Mouse (Mus musculus): ENCODE measurements at regions not wholly inside any gene's neighbourhood (a gene's known extent, or its start where the extent isn't known, plus 50 kb on each side); places are given as distances from the start of the nearest gene placed in this dataset.

DNA sequence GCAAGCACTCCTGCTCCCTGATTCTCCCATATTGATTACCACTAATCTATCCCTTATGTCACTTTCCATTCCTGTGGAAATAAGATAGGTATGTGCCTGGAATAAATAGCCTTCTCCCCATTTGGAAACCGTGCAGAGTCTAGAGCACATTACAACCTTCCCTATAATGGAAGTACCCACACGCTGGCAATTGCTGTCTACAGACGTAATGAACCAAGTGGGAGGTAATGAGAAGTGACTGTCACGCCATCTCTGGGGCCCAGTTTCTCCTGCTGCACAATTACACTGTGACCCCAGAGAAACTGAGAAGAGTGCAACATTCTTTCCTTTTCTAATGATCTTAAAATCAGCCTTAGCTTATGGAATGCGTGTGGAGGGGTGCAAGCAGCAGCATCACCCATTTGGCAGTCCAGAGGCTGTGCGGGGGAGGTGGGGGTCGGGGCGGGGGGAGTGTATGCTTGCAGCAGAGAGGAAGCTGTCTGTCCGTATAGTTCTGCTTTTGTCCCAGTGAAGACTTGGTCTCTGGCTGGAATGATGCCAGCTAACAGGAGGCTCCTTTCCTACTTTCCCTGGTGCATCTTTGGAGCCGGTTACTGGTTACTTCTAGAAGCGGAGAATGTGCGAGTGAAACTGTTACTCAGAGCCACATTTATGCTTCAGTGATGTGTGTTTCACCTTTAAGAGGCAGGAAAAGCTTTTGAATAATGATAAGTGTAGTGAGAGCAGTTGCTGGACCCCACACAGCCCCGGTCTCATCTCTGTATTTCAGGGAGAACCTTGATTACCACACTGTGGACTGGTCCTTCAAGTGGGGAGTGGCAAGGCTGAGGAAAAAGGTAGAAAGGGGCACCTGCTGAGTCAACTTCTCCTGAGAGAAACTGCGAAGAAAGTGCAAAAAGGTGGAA lies 209.3 kb upstream of the Tet2 start:
- no peaks in the 10 kb centered on the region for H3K36me3 ChIP-seq (ENCODE audit: control insufficient read depth, insufficient read depth, low read length)
- TF ChIP-seq POLR2A (IDR thresholded peaks at IDR 0.05; ENCODE audit: low read depth, low read length) (no peak), CTCF (IDR thresholded peaks at IDR 0.05; ENCODE audit: extremely low read depth, insufficient read depth, insufficient read length, insufficient replicate concordance) (no peak)
- H3K27ac ChIP-seq (ENCODE audit: insufficient read depth, low read length): no peak overlapping the region
- H3K4me1 ChIP-seq (ENCODE audit: control insufficient read depth, insufficient read depth, insufficient read length): peaks cover 17% of the 10 kb centered on the region; the same call in 1 of the 2 replicates
- no peak for DNase-seq (ENCODE audit: low read depth in 1 of 2, low spot score in 2 of 2)
- no peak overlapping the region for H3K4me3 ChIP-seq (ENCODE audit: extremely low read depth, insufficient read depth, insufficient read length)
- H3K27me3 ChIP-seq (ENCODE audit: control insufficient read depth, insufficient read depth, low read length): no peaks in the 10 kb centered on the region
- WGBS: 18% methylated on average over 14 of the region's 14 CpGs

DNA sequence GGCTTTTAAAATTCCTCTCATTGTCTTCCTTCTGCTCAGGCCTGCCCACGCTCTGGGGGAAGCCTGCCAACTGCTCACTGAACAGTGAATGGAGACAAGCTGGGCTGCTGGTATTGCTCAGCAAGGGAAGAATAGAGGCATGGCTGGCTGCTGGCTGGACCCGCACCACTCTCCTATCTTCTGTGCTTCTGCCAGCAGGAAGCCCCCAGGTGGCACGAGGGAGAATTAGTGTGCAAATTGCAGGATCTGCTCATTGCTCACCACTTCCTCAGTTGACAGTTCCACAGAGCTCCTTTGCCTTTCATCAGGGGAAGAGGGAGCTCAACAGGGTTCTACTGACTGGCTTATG lies 209.9 kb upstream of the Tet2 start:
- no peaks in the 10 kb centered on the region for H3K27me3 ChIP-seq (ENCODE audit: control insufficient read depth, insufficient read depth, low read length)
- DNase-seq (ENCODE audit: low read depth in 1 of 2, low spot score in 2 of 2): no peak
- TF ChIP-seq POLR2A (IDR thresholded peaks at IDR 0.05; ENCODE audit: low read depth, low read length) (no peak), CTCF (IDR thresholded peaks at IDR 0.05; ENCODE audit: extremely low read depth, insufficient read depth, insufficient read length, insufficient replicate concordance) (no peak)
- H3K36me3 ChIP-seq (ENCODE audit: control insufficient read depth, insufficient read depth, low read length): no peaks in the 10 kb centered on the region
- H3K4me1 ChIP-seq (ENCODE audit: control insufficient read depth, insufficient read depth, insufficient read length): peaks cover 14% of the 10 kb centered on the region; the same call in 1 of the 2 replicates
- WGBS: 8% methylated on average over 3 of the region's 3 CpGs
- H3K4me3 ChIP-seq (ENCODE audit: extremely low read depth, insufficient read depth, insufficient read length): no peak overlapping the region
- no peak overlapping the region for H3K27ac ChIP-seq (ENCODE audit: insufficient read depth, low read length)

DNA sequence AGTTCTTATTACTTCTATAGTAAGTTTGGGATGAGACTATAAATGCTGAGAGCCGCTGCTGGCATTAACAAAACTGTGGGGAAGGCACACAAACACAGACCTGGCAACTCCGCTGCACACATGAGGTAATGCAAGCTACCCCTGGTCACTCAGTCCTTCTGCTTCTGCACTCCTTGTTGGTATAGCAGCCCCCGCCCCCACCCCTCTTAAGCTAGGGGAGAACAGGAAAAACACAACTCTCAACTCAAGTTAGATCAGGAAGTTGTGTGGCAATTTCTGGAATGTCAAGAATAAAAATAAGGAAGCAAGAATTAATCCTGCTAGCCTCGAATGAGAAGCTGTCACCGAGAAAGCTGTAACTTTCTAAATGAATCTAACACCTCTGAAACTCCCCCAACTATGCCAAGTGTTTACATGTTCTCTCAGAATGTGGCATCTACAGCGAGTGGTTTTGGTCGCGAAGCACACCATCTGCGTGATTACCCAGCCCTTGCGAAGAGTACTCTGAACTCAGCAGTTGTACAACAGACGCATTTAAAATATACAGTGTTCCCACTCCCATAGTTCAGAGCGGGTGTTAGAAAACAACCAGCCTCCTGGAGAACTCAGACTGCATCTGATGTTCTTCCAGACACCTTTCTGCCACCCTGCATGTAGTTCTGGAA lies 212.9 kb upstream of the Tet2 start:
- TF ChIP-seq POLR2A (IDR thresholded peaks at IDR 0.05; ENCODE audit: low read depth, low read length) (no peak), CTCF (IDR thresholded peaks at IDR 0.05; ENCODE audit: extremely low read depth, insufficient read depth, insufficient read length, insufficient replicate concordance) (no peak)
- Histone ChIP-seq H3K4me3 (ENCODE audit: extremely low read depth, insufficient read depth, insufficient read length) (no peak overlapping the region), H3K4me1 (ENCODE audit: control insufficient read depth, insufficient read depth, insufficient read length) (peaks cover 13% of the 10 kb centered on the region; the same call in 1 of the 2 replicates), H3K27ac (ENCODE audit: insufficient read depth, low read length) (no peak overlapping the region), H3K27me3 (ENCODE audit: control insufficient read depth, insufficient read depth, low read length) (no peaks in the 10 kb centered on the region), H3K36me3 (ENCODE audit: control insufficient read depth, insufficient read depth, low read length) (no peaks in the 10 kb centered on the region)
- WGBS: 26% methylated on average over 12 of the region's 12 CpGs
- no peak for DNase-seq (ENCODE audit: low read depth in 1 of 2, low spot score in 2 of 2)

DNA sequence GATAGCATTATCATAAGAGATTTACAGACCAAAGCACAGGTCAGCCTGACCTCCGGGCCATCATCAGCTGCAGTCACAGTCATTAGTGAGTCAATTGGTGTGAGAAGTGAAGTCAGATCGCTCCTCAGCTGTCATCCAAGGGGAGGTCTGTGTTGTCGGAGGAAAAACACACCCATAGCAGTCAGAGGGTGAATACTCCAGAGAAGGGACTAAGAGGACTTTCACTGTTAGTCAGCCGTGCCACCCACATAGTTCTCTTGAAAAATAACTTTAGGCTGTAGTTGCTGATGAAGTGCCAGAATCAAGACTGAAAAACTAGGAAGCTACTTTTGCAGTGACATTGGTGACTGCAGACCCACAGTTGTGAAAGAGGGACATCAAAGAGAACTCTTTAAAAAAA lies 213.5 kb upstream of the Tet2 start:
- 25% methylated on average over 4 of the region's 4 CpGs for WGBS
- no peak for TF ChIP-seq POLR2A (IDR thresholded peaks at IDR 0.05; ENCODE audit: low read depth, low read length)
- TF ChIP-seq CTCF (IDR thresholded peaks at IDR 0.05; ENCODE audit: extremely low read depth, insufficient read depth, insufficient read length, insufficient replicate concordance): no peak
- DNase-seq (ENCODE audit: low read depth in 1 of 2, low spot score in 2 of 2): no peak
- no peaks in the 10 kb centered on the region for H3K27me3 ChIP-seq (ENCODE audit: control insufficient read depth, insufficient read depth, low read length)
- no peaks in the 10 kb centered on the region for H3K36me3 ChIP-seq (ENCODE audit: control insufficient read depth, insufficient read depth, low read length)
- no peak overlapping the region for H3K27ac ChIP-seq (ENCODE audit: insufficient read depth, low read length)
- no peak overlapping the region for H3K4me3 ChIP-seq (ENCODE audit: extremely low read depth, insufficient read depth, insufficient read length)
- H3K4me1 ChIP-seq (ENCODE audit: control insufficient read depth, insufficient read depth, insufficient read length): peaks cover 13% of the 10 kb centered on the region; the same call in 1 of the 2 replicates

DNA sequence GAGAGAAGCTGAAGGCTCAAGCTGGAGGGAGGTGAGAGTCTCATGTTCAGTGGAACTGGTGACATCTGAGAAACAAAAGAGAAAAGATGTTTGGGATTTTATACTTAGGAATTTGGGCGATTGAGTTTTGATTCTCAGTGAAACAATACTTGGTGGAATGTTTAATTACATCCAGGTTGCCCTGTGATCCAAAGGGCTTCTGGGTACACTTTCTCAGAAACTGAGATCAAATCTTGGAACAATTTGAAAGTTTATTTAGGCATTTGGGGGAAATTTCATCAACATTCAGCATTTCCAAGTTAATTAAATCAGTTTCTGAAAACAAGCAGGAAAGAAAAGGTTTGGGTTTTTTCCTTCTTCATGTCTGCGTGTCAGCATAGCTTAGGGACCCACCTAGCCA lies 214.7 kb upstream of the Tet2 start:
- H3K4me3 ChIP-seq (ENCODE audit: extremely low read depth, insufficient read depth, insufficient read length): no peak overlapping the region
- DNase-seq (ENCODE audit: low read depth in 1 of 2, low spot score in 2 of 2): no peak
- no peaks in the 10 kb centered on the region for H3K27me3 ChIP-seq (ENCODE audit: control insufficient read depth, insufficient read depth, low read length)
- H3K4me1 ChIP-seq (ENCODE audit: control insufficient read depth, insufficient read depth, insufficient read length): peaks cover 5% of the 10 kb centered on the region; the same call in 1 of the 2 replicates
- H3K27ac ChIP-seq (ENCODE audit: insufficient read depth, low read length): no peak overlapping the region
- whole genome bisulfite sequencing: 90% methylated on average over 2 of the region's 2 CpGs
- no peaks in the 10 kb centered on the region for H3K36me3 ChIP-seq (ENCODE audit: control insufficient read depth, insufficient read depth, low read length)
- TF ChIP-seq CTCF (IDR thresholded peaks at IDR 0.05; ENCODE audit: extremely low read depth, insufficient read depth, insufficient read length, insufficient replicate concordance): no peak
- TF ChIP-seq POLR2A (IDR thresholded peaks at IDR 0.05; ENCODE audit: low read depth, low read length): no peak

DNA sequence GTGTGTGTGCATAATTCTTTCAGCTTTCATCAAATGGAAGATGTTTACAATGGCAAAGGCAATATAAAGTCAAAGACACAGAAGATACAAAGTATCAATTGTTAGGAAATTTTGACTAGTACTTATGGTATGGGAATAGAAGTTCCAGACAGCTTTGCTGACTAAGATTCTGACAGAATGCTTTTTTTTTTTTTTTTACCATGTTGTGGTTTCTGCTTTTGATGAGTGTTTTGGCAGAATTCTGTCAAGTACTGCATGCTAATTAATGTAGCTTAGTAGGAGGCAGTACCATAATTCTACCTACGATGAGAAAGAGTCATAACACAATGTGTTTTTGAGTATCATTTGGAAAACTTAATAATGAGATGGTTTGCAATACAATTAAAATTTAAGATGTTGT lies 215.3 kb upstream of the Tet2 start:
- Histone ChIP-seq H3K4me3 (ENCODE audit: extremely low read depth, insufficient read depth, insufficient read length) (no peak overlapping the region), H3K36me3 (ENCODE audit: control insufficient read depth, insufficient read depth, low read length) (no peaks in the 10 kb centered on the region), H3K4me1 (ENCODE audit: control insufficient read depth, insufficient read depth, insufficient read length) (peaks cover 2% of the 10 kb centered on the region; the same call in 1 of the 2 replicates), H3K27ac (ENCODE audit: insufficient read depth, low read length) (no peak overlapping the region), H3K27me3 (ENCODE audit: control insufficient read depth, insufficient read depth, low read length) (no peaks in the 10 kb centered on the region)
- TF ChIP-seq POLR2A (IDR thresholded peaks at IDR 0.05; ENCODE audit: low read depth, low read length) (no peak), CTCF (IDR thresholded peaks at IDR 0.05; ENCODE audit: extremely low read depth, insufficient read depth, insufficient read length, insufficient replicate concordance) (no peak)
- no peak for DNase-seq (ENCODE audit: low read depth in 1 of 2, low spot score in 2 of 2)
- WGBS: 80% methylated on average over 1 of the region's 1 CpGs

DNA sequence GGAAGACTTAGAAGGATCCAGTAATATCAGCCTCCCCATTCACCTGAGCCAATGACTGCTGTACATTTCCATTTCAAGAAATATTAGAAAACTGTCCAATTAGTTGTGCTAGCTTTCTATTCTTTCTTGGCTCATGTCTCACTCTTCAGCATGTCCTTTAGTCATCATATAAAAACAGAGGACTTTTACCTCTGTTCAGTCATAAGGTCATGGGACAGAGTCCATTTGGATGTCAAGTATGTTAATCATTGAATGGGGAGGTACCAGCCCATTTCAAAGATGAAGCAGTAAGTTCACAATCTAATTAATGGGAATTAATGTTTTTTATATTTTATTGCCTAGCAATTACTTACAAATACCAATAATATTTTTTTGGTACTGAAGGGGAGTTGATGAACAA lies 218.8 kb upstream of the Tet2 start:
- no peak for TF ChIP-seq POLR2A (IDR thresholded peaks at IDR 0.05; ENCODE audit: low read depth, low read length)
- TF ChIP-seq CTCF (IDR thresholded peaks at IDR 0.05; ENCODE audit: extremely low read depth, insufficient read depth, insufficient read length, insufficient replicate concordance): no peak
- H3K4me1 ChIP-seq (ENCODE audit: control insufficient read depth, insufficient read depth, insufficient read length): no peaks in the 10 kb centered on the region
- DNase-seq (ENCODE audit: low read depth in 1 of 2, low spot score in 2 of 2): no peak
- no peak overlapping the region for H3K27ac ChIP-seq (ENCODE audit: insufficient read depth, low read length)
- no peaks in the 10 kb centered on the region for H3K27me3 ChIP-seq (ENCODE audit: control insufficient read depth, insufficient read depth, low read length)
- H3K4me3 ChIP-seq (ENCODE audit: extremely low read depth, insufficient read depth, insufficient read length): no peak overlapping the region
- H3K36me3 ChIP-seq (ENCODE audit: control insufficient read depth, insufficient read depth, low read length): no peaks in the 10 kb centered on the region
